Mouse (Mus musculus) liver, postnatal 0 days (tissue): ENCODE results near the gene Agmat. TPM values are rescaled to one million over a fixed set of nuclear protein-coding genes. Genes with fewer than 3 reads are reported as not detected.

Experiments
- ATAC-seq: fragments of 200-750 bp; cut with Nextera tagmentation; 2 replicates; pipeline ENCODE4 v1.8.0; 2017; ENCODE audit warnings: mild to moderate bottlenecking, moderate library complexity
- DNase-seq: peaks from one replicate; pipeline ENCODE4 v3.0.0-alpha.2; 2016
- H3K27ac ChIP-seq: fragments of 300-500 bp; sonication (generic); 2 replicates; pipeline ENCODE4 v1.5.1; 2014; ENCODE audit warnings: antibody characterized with exemption, moderate library complexity, mild to moderate bottlenecking, low read depth
- H3K27me3 ChIP-seq: fragments of 300-500 bp; sonication (generic); 2 replicates; pipeline ENCODE4 v1.6.1; 2014; ENCODE audit warnings: low read length, control low read depth, mixed read lengths; ENCODE audit not compliant: insufficient read depth
- H3K36me3 ChIP-seq: fragments of 300-500 bp; sonication (generic); replicated peaks from 2 replicates; pipeline ENCODE4 v1.6.1; 2014; ENCODE audit warnings: mild to moderate bottlenecking, control low read depth, low read length, moderate library complexity, mixed read lengths; ENCODE audit not compliant: insufficient read depth
- H3K4me1 ChIP-seq: fragments of 300-500 bp; sonication (generic); 2 replicates; pipeline ENCODE4 v1.6.1; 2014; ENCODE audit warnings: antibody characterized with exemption, mild to moderate bottlenecking, control low read depth; ENCODE audit not compliant: insufficient read depth
- H3K4me2 ChIP-seq: fragments of 300-500 bp; sonication (generic); 2 replicates; pipeline ENCODE4 v1.6.1; 2014; ENCODE audit warnings: low read depth, mild to moderate bottlenecking, low read length, moderate library complexity, mixed read lengths
- H3K4me3 ChIP-seq: fragments of 300-500 bp; sonication (generic); 2 replicates; pipeline ENCODE4 v1.5.1; 2014; ENCODE audit warnings: low read depth, low read length
- H3K9ac ChIP-seq: fragments of 300-500 bp; sonication (generic); replicated peaks from 2 replicates; pipeline ENCODE4 v1.6.1; 2014; ENCODE audit warnings: mild to moderate bottlenecking, moderate library complexity
- H3K9me3 ChIP-seq: fragments of 300-500 bp; sonication (generic); 2 replicates; pipeline ENCODE4 v1.6.1; 2016; ENCODE audit warnings: mild to moderate bottlenecking, control low read depth, low read length, mixed read lengths
- CTCF ChIP-seq: sonication (generic); IDR thresholded peaks from 2 replicates; pipeline ENCODE4 v1.5.1; 2016; ENCODE audit warnings: antibody characterized with exemption, low read depth
- EP300 ChIP-seq: IDR thresholded peaks from 2 replicates; pipeline ENCODE4 v1.6.1; 2016; ENCODE audit warnings: antibody characterized with exemption, low read depth, mild to moderate bottlenecking
- WGBS: fragments of 180-500 bp; shearing (Covaris S2); extraction: QIAGEN DNeasy Blood & Tissue Kit; methylation state at CpG from one replicate; pipeline ENCODE4 v1.1.7; 2014; ENCODE audit not compliant: insufficient replicate concordance; 5-methylcytosine and 5-hydroxymethylcytosine counted together
- polyA plus RNA-seq: library from polyadenylated mRNA; unstranded; fragments of >200 nt; fragmentation: Nextera tagmentation; extraction: Ambion mirVana; gene quantifications from 2 replicates; pipeline ENCODE4 v1.2.1, GENCODE M21; 2015

The Agmat gene
- polyA plus RNA-seq, 1 experiment from 2014 or later, result 105 TPM

DNA sequence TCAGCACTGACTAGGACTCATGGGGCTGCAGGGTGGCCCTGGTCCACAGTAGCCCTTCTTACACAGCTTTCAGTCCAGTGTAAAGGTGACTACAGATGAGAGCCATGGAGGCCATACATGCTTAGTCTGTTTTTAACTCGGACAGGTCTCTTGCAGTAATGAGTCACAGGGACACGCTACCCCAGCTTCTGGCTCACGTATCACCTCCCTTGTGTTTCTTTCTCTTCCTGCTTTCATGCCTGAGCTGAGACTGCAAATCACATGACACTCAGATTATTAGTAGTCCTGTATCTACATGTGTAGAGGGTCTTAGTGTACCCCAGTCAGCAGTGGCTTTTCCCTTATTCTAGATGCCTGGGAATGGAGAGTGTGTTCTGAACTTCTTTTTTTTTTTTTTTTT lies 18.5 kb downstream of the Agmat start:
- Histone ChIP-seq H3K36me3 (peaks cover 51% of the 10 kb centered on the region), H3K9ac (no peak overlapping the region), H3K4me2 (no peak overlapping the region), H3K27me3 (no peaks in the 10 kb centered on the region), H3K4me1 (peaks cover 36% of the 10 kb centered on the region), H3K9me3 (no peaks in the 10 kb centered on the region), H3K4me3 (no peak overlapping the region), H3K27ac (no peak overlapping the region)
- WGBS, result 91% methylated on average over 3 of the region's 3 CpGs
- no peak for TF ChIP-seq EP300
- TF ChIP-seq CTCF, result no peak
- ATAC-seq (no peak), DNase-seq (no peak)

DNA sequence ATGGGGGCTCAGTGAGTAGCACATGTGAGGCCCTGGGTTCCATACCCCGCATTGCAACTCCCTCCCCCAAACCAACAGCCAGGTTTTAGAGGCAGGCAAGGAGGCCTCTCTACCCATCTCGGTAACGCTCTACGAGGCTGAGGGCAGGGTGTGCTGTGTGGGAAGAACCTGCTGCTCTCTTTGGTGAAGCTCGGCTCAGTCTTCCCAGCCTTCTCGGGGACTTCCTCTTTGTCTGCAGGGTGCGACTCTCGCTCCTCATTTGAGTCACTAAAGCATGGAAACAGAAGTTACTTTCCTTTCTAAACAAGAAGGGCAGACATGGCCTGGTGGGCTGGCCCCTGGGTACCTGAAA lies 19.8 kb downstream of the Agmat start:
- DNase-seq, result no peak
- H3K9ac ChIP-seq, result peak overlapping the region; percentile 33; the same call in 1 of the 2 replicates
- no peak for ATAC-seq
- peak overlapping the region; percentile 63; the same call in 1 of the 2 replicates for H3K4me2 ChIP-seq
- peak overlapping the region; percentile 61 for H3K27ac ChIP-seq
- no peaks in the 10 kb centered on the region for H3K9me3 ChIP-seq
- peaks cover 54% of the 10 kb centered on the region for H3K36me3 ChIP-seq
- peaks cover 44% of the 10 kb centered on the region for H3K4me1 ChIP-seq
- no peaks in the 10 kb centered on the region for H3K27me3 ChIP-seq
- TF ChIP-seq EP300 (no peak), CTCF (no peak)
- H3K4me3 ChIP-seq, result no peak overlapping the region
- WGBS, result 46% methylated on average over 8 of the region's 8 CpGs

DNA sequence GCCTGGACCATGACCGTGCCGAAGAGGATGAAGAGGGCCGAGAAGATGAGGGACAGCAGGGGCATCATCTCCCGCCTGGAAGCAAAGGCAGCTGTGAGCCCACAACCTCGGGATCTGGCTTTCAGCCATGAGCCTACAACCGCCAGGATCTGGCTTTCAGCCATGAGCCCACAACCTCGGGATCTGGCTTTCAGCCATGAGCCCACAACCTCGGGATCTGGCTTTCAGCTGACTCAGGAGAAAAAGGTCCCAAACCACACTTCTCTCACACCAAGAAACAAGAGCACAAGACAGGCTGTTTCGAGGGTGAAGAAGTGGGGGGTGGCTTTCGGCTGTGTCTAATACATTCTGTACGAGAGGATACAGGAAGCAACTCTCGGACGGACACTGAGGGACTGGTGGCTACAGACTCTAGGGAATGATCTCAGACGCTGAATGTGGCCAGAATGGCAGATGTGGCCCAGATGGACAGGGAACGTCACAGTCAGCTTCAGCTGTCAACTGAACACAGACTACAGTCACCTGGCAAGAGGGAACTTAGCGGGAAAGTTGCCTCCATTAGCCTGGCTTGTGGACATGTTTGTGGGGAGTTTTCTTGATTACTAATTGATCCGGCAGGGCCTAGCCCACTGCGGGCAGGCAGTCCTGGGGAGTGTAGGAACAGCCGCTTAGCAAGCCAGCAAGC lies 20.3 kb downstream of the Agmat start:
- Histone ChIP-seq H3K4me1 (peaks cover 47% of the 10 kb centered on the region), H3K4me2 (peak overlapping the region; percentile 63), H3K9me3 (no peaks in the 10 kb centered on the region), H3K27me3 (no peaks in the 10 kb centered on the region), H3K9ac (peak overlapping the region; percentile 33), H3K27ac (peak overlapping the region; percentile 61), H3K36me3 (peaks cover 51% of the 10 kb centered on the region), H3K4me3 (peak overlapping the region; percentile 20; the same call in 1 of the 2 replicates)
- peak; percentile 24 for ATAC-seq
- no peak for TF ChIP-seq EP300
- no peak for TF ChIP-seq CTCF
- 62% methylated on average over 19 of the region's 19 CpGs for WGBS
- peak; percentile 34 for DNase-seq

DNA sequence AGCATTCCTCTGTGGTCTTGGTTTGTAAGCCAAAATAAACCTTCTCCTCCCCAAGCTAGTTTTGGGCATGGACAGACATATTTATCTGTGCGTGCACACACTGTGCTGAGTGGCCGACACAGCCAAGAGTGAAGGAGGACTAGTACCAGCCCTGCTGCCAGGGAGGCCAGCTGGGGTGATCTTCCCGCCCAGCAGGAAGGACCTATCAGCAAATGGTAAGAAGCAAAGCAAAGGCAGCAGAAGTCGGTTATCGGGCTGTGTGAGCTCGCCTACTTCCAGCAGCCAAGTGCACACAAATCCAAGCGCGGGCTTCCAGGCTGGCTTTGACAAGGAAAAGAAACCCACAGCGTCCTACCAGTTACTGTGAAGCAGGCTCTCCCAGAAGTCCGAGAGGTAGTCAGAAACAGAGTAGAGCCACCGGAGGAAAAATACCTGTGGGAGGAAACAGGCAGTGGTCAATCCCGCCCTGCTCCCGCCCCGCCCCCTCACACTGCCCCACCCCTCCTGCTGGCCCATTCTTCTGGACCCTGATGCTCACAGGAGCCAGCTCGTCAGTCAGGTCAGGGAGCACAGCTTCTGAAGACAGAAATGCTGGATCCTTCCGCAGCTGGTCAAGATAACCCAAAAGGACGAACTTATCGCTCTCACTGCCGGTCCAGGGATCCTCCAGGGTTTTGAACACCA lies 21.0 kb downstream of the Agmat start:
- Histone ChIP-seq H3K9me3 (no peaks in the 10 kb centered on the region), H3K27me3 (no peaks in the 10 kb centered on the region), H3K4me1 (peaks cover 47% of the 10 kb centered on the region), H3K4me2 (peak overlapping the region; percentile 63), H3K4me3 (peak overlapping the region; percentile 20), H3K27ac (peak overlapping the region; percentile 61), H3K9ac (peak overlapping the region; percentile 33; the same call in 1 of the 2 replicates), H3K36me3 (peaks cover 47% of the 10 kb centered on the region)
- TF ChIP-seq EP300, result 0 out of 2 replicates have a peak, but pooled peaks have one; percentile 50
- no peak for TF ChIP-seq CTCF
- DNase-seq (peak; percentile 63), ATAC-seq (peak; percentile 85)
- 52% methylated on average over 19 of the region's 19 CpGs for WGBS

DNA sequence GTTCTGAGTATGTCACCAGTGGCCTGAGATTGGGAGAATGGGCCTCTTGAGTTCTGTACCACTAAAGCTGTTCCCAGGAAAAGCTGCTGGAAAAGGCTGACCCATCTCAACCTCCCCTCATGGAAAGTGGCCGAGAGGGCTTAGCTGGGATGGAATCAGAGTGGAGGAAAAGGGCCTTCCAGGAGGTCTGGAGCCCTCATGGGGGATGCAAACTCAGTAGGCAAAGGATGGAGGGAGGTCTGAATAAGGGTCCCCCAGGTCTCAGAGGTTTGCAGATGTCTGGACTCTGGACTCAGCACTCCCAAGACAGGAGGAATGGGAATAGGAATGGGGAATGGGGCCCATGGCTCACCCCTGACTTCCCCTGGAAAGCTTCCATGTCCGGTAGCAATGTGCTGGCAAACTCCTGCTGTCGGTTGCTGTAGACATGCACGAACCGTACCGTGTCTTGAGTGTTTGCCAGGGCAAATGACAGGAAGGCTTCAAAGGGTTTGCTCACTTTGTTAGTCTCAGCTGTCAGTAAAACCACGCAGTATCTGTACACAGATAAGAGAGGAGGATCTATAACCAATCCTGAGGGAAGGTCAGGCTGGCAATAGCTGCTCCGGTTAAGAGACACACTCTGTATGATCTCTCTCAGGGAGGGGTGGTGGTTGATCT lies 23.2 kb downstream of the Agmat start:
- Histone ChIP-seq H3K4me1 (peaks cover 47% of the 10 kb centered on the region), H3K4me2 (no peak overlapping the region), H3K4me3 (no peak overlapping the region), H3K27me3 (no peaks in the 10 kb centered on the region), H3K36me3 (peaks cover 43% of the 10 kb centered on the region), H3K27ac (peak overlapping the region; percentile 18; the same call in 1 of the 2 replicates), H3K9ac (no peak overlapping the region), H3K9me3 (no peaks in the 10 kb centered on the region)
- ATAC-seq (no peak), DNase-seq (no peak)
- WGBS, result 46% methylated on average over 8 of the region's 8 CpGs
- TF ChIP-seq CTCF, result no peak
- no peak for TF ChIP-seq EP300

DNA sequence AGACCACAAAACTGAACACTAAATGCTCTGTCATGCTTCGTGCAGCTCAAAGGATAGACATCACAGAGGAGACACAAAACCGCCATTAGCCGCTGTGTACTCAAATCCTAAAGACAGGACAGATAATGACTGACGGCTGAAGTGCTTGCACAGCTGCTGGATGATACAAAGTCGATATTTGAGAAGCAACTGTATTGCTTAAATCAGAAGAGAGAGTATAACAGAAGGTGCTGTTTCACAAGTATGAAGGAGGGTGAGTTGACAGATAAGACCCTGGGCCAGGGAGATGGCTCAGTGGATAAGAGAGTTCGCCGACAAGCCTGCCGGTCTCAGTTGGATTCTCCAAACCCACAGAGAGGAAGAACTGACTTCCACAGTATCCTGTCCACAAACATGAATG lies 25.4 kb downstream of the Agmat start:
- Histone ChIP-seq H3K4me1 (peaks cover 40% of the 10 kb centered on the region), H3K36me3 (peaks cover 50% of the 10 kb centered on the region), H3K9ac (no peak overlapping the region), H3K4me3 (no peak overlapping the region), H3K27ac (no peak overlapping the region), H3K4me2 (no peak overlapping the region), H3K9me3 (no peaks in the 10 kb centered on the region), H3K27me3 (no peaks in the 10 kb centered on the region)
- no peak for DNase-seq
- TF ChIP-seq CTCF, result no peak
- TF ChIP-seq EP300, result peak; percentile 50; the same call in 1 of the 2 replicates
- 52% methylated on average over 8 of the region's 8 CpGs for WGBS
- no peak for ATAC-seq
